Mouse (Mus musculus) heart, embryonic 16.5 days (tissue): ENCODE measurements around the gene Ttll8. TPM values are rescaled to one million over a fixed set of nuclear protein-coding genes. Genes with fewer than 3 reads are reported as not detected.

Experiments used
- ATAC-seq: fragments of 200-750 bp; cut with Nextera tagmentation; replicated peaks from 2 replicates; pipeline ENCODE4 v1.8.0; 2017; ENCODE audit warnings: moderate number of reproducible peaks; ENCODE audit not compliant: insufficient read depth, low FRiP score; ENCODE audit errors: extremely low read depth
- H3K27ac ChIP-seq: fragments of 300-500 bp; sonication (generic); 2 replicates; pipeline ENCODE4 v1.5.1; 2014; ENCODE audit warnings: mild to moderate bottlenecking, low read length, control low read depth, moderate library complexity
- H3K27me3 ChIP-seq: fragments of 300-500 bp; sonication (generic); 2 replicates; pipeline ENCODE4 v1.6.1; 2014; ENCODE audit warnings: low read length, mixed read lengths; ENCODE audit not compliant: control insufficient read depth, insufficient read depth
- H3K36me3 ChIP-seq: fragments of 300-500 bp; sonication (generic); 2 replicates; pipeline ENCODE4 v1.6.1; 2014; ENCODE audit not compliant: control insufficient read depth, insufficient read depth
- H3K4me1 ChIP-seq: fragments of 300-500 bp; sonication (generic); 2 replicates; pipeline ENCODE4 v1.6.1; 2014; ENCODE audit warnings: low read length, mixed read lengths; ENCODE audit not compliant: control insufficient read depth, insufficient read depth
- H3K4me2 ChIP-seq: fragments of 300-500 bp; sonication (generic); 2 replicates; pipeline ENCODE4 v1.6.1; 2014; ENCODE audit warnings: low read depth, mild to moderate bottlenecking, control low read depth, low read length
- H3K4me3 ChIP-seq: fragments of 300-500 bp; sonication (generic); 2 replicates; pipeline ENCODE4 v1.5.1; 2014; ENCODE audit warnings: mild to moderate bottlenecking, control low read depth, low read length
- H3K9ac ChIP-seq: fragments of 300-500 bp; sonication (generic); 2 replicates; pipeline ENCODE4 v1.6.1; 2014; ENCODE audit warnings: low read length, control low read depth
- H3K9me3 ChIP-seq: fragments of 300-500 bp; sonication (generic); replicated peaks from 2 replicates; pipeline ENCODE4 v1.6.1; 2016; ENCODE audit warnings: low read length; ENCODE audit not compliant: control insufficient read depth
- WGBS: fragments of 180-500 bp; shearing (Covaris S2); extraction: QIAGEN DNeasy Blood & Tissue Kit; methylation state at CpG from one replicate; pipeline ENCODE4 v1.1.7; 2014; 5-methylcytosine and 5-hydroxymethylcytosine counted together
- polyA plus RNA-seq: library from polyadenylated mRNA; unstranded; fragments of >200 nt; fragmentation: Nextera tagmentation; extraction: Ambion mirVana; gene quantifications from 2 replicates; pipeline ENCODE4 v1.2.1, GENCODE M21; 2015

Gene Ttll8
- polyA plus RNA-seq, 1 experiment from 2014 or later: not detected

DNA sequence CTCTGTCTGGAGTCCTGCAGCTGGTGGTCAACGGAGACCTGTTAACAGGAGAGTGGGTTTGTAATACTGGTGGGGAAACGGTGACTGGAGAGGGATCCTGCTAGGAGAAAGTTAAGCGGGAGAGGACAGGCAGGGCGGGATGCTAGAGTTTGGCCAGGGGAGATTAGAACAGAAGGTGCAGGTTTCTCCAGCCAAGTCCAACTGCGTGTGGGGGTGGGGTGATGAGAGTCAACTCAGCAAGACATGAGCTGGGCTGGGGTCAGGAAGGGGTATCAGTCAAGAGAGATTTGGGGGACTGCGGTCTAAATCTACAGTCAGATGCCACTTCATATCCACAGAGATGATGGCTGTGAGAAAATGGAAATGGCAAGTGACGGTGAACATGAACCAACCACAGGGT, 109.3 kb downstream of the Ttll8 start:
- Histone ChIP-seq H3K4me1 (peaks cover 16% of the 10 kb centered on the region), H3K9me3 (no peaks in the 10 kb centered on the region), H3K36me3 (no peaks in the 10 kb centered on the region), H3K4me2 (no peak overlapping the region), H3K9ac (no peak overlapping the region), H3K4me3 (no peak overlapping the region), H3K27ac (no peak overlapping the region), H3K27me3 (no peaks in the 10 kb centered on the region)
- no peak for ATAC-seq
- WGBS: 89% methylated on average over 7 of the region's 7 CpGs

- H3K4me2 ChIP-seq: no peak overlapping the region
- no peaks in the 10 kb centered on the region for H3K27me3 ChIP-seq
- 0 out of 2 replicates have a peak overlapping the region, but pooled peaks have one; percentile 9 for H3K9ac ChIP-seq
- H3K4me1 ChIP-seq: peaks cover 25% of the 10 kb centered on the region
- no peaks in the 10 kb centered on the region for H3K9me3 ChIP-seq
- no peaks in the 10 kb centered on the region for H3K36me3 ChIP-seq
- H3K27ac ChIP-seq: peak overlapping the region; percentile 45; the same call in 1 of the 2 replicates
- 24% methylated on average over 8 of the region's 8 CpGs for WGBS
- no peak for ATAC-seq
- H3K4me3 ChIP-seq: no peak overlapping the region
Observed at GRCm38 (mm10) chr15:88843486-88844097, 110.6 kb downstream of the Ttll8 start.

DNA sequence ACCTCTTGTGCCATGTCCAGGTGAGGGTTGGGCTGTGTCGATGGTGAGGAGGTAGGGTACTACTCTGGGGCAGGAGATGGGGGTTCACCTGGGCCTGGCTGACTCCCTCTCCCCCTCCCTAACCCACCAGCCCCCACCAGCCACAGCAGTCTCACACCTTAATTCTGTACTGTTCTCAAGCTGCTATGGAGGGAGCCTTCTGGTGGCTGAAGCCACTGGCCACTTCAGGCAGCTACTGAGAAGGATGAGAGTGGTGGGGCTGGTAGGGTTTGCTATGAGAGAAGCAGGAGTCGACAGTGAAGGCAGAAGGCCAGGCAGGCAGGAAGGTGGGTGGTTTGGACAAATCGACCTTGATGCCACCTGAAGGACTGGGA, 111.9 kb downstream of the Ttll8 start:
- 61% methylated on average over 3 of the region's 3 CpGs for WGBS
- no peak for ATAC-seq
- H3K4me3 ChIP-seq: no peak overlapping the region

GRCm38 (mm10) chr15:88841580-88842299, 112.5 kb downstream of the Ttll8 start:
- H3K4me1 ChIP-seq: peaks cover 28% of the 10 kb centered on the region
- no peak for ATAC-seq
- H3K9ac ChIP-seq: no peak overlapping the region; the same call in 1 of the 2 replicates
- H3K9me3 ChIP-seq: no peaks in the 10 kb centered on the region
- no peak overlapping the region for H3K27ac ChIP-seq
- no peaks in the 10 kb centered on the region for H3K27me3 ChIP-seq
- WGBS: 86% methylated on average over 3 of the region's 3 CpGs
- H3K4me3 ChIP-seq: no peak overlapping the region
- H3K4me2 ChIP-seq: no peak overlapping the region
- H3K36me3 ChIP-seq: no peaks in the 10 kb centered on the region

More for the DNA sequence above, 111.9 kb downstream of the Ttll8 start:
- Histone ChIP-seq H3K4me2 (no peak overlapping the region), H3K4me1 (peaks cover 27% of the 10 kb centered on the region), H3K36me3 (no peaks in the 10 kb centered on the region), H3K9me3 (no peaks in the 10 kb centered on the region), H3K9ac (no peak overlapping the region), H3K27ac (no peak overlapping the region), H3K27me3 (no peaks in the 10 kb centered on the region)

DNA sequence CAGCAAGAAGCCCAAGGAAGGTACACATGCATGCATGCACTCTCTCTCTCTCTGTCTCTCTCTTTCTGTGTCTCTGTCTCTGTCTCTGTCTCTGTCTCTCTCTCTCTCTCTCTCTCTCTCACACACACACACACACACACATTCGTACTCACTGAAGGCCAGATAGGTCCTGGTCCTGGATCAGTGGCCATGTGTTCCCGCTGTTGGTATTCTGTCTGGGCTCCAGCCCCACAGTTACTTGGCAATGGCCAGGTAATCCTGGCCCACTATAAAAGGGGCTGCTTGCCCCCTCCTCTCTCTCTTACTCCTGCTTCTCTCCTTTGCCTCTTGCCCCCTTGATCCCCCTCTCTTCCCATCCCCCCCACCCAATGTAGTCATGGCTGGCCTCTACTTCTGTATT, 113.1 kb downstream of the Ttll8 start:
- Histone ChIP-seq H3K36me3 (no peaks in the 10 kb centered on the region), H3K4me2 (no peak overlapping the region), H3K27me3 (no peaks in the 10 kb centered on the region), H3K27ac (no peak overlapping the region; the same call in 1 of the 2 replicates), H3K9me3 (no peaks in the 10 kb centered on the region), H3K9ac (no peak overlapping the region), H3K4me3 (no peak overlapping the region), H3K4me1 (peaks cover 31% of the 10 kb centered on the region)
- 86% methylated on average over 2 of the region's 2 CpGs for WGBS
- ATAC-seq: no peak

Other genes with a start within 250 kb of the Ttll8 start
- gene Brd1, start 220.2 kb downstream of the Ttll8 start, polyA plus RNA-seq: 12.0 and 12.3 TPM in 2 replicates
- 13.4 and 14.1 TPM in 2 replicates for gene Zbed4, start 202.8 kb downstream of the Ttll8 start, polyA plus RNA-seq
- 10.1 and 11.1 TPM in 2 replicates for gene Alg12, start 135.1 kb downstream of the Ttll8 start, polyA plus RNA-seq
- gene Creld2, start 134.8 kb downstream of the Ttll8 start, polyA plus RNA-seq: 57.1 and 61.9 TPM in 2 replicates
- gene Pim3, start 92.2 kb downstream of the Ttll8 start, polyA plus RNA-seq: 69.8 and 70.4 TPM in 2 replicates
- 0.05 and 0.24 TPM in 2 replicates for gene Mlc1, start 24.6 kb upstream of the Ttll8 start, polyA plus RNA-seq
- gene Mov10l1, start 28.5 kb upstream of the Ttll8 start, polyA plus RNA-seq: 77.6 and 85.3 TPM in 2 replicates
- gene Panx2, start 105.3 kb upstream of the Ttll8 start, polyA plus RNA-seq: 1.3 and 1.4 TPM in 2 replicates
- gene Trabd, start 120.7 kb upstream of the Ttll8 start, polyA plus RNA-seq: 54.0 and 55.9 TPM in 2 replicates
- gene Selenoo, start 134.7 kb upstream of the Ttll8 start, polyA plus RNA-seq: 11.0 and 14.0 TPM in 2 replicates
- gene Tubgcp6, start 168.7 kb upstream of the Ttll8 start, polyA plus RNA-seq: 9.1 and 9.8 TPM in 2 replicates
- gene Hdac10, start 174.3 kb upstream of the Ttll8 start, polyA plus RNA-seq: 16.4 and 19.7 TPM in 2 replicates
- 17.7 and 18.4 TPM in 2 replicates for gene Mapk12, start 186.3 kb upstream of the Ttll8 start, polyA plus RNA-seq
- gene Mapk11, start 195.2 kb upstream of the Ttll8 start, polyA plus RNA-seq: 3.6 and 4.1 TPM in 2 replicates
- gene Plxnb2, start 226.4 kb upstream of the Ttll8 start, polyA plus RNA-seq: 91.8 and 104 TPM in 2 replicates
- gene Dennd6b, start 242.1 kb upstream of the Ttll8 start, polyA plus RNA-seq: 18.9 and 19.0 TPM in 2 replicates